13 mouse cellular contexts compared by ENCODE assay signal in the genomic region with DNA sequence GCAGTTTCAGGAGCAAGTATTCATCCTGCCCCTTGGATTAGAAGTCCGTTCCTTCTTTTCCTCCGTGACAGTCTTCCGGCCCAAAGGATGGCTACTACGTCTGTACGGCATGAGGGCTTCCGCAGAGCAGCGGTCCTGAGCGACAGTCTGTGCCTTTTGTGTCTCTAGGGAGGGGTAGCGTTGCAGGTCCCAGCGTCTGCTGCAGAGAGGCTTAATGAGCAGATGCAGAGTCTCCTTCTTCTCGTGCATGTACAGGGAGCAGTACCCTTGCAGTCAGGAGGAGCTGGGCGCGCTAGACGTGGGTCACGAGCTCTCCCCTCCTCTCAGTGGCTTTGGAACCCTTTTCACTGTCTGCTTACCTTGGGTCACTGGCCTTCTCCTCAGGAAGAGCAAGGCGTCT.
DNase-seq lines count a peak whose midpoint lies in the region; ATAC-seq lines count a peak whose summit lies in the region.
"Had no signal": no experiment of that assay in that cellular context is flagged by ENCODE, and none has a peak within 500 bp of the region (broad histone marks: within the 10 kb centered on the region; RNA-seq: fewer than 3 reads in every experiment).

No protein-coding gene starts in this region.

- H3K27me3 ChIP-seq in forebrain, embryonic 13.5 days: no peaks in the 10 kb centered on the region
- H3K27me3 ChIP-seq in limb, embryonic 11.5 days (ENCODE audit: control insufficient read depth, insufficient read depth, low read length): no peaks in the 10 kb centered on the region
- H3K27me3 ChIP-seq in neural tube, embryonic 15.5 days (replicated peaks): no peaks in the 10 kb centered on the region

- peaks cover 38% of the 10 kb centered on the region for H3K4me1 ChIP-seq in forebrain, embryonic 13.5 days
- H3K4me1 ChIP-seq in limb, embryonic 11.5 days (ENCODE audit: control insufficient read depth, insufficient read depth, low read length): peaks cover 16% of the 10 kb centered on the region; the same call in 1 of the 2 replicates
- peaks cover 12% of the 10 kb centered on the region for H3K4me1 ChIP-seq in neural tube, embryonic 15.5 days

- H3K9ac ChIP-seq in forebrain, embryonic 13.5 days: peak overlapping the region; percentile 48
- no peak overlapping the region for H3K9ac ChIP-seq in limb, embryonic 11.5 days (ENCODE audit: low read length)
- H3K9ac ChIP-seq in neural tube, embryonic 15.5 days (replicated peaks): no peak overlapping the region

- WGBS in forebrain, embryonic 13.5 days: 29% methylated on average over 16 of the region's 16 CpGs
- 56% methylated on average over 16 of the region's 16 CpGs for WGBS in limb, embryonic 11.5 days
- whole genome bisulfite sequencing in neural tube, embryonic 15.5 days: 57% methylated on average over 16 of the region's 16 CpGs

- DNase-seq in frontal cortex, postnatal 14 days (ENCODE audit: low spot score in 2 of 2): no peak
- DNase-seq in limb, embryonic 11.5 days (ENCODE audit: low spot score): no peak
- no peak for DNase-seq in right cerebral cortex, postnatal 10 days (ENCODE audit: low spot score in 2 of 2)
- DNase-seq in thymus, postnatal 0 days (ENCODE audit: low spot score): no peak
- no peak for DNase-seq in kidney, adult 18-20 months
- DNase-seq: adrenal gland, adult 8-10 months; cerebellum, adult 2 months; liver; thymus, adult 2 months had no signal

- peak; percentile 69 for ATAC-seq in frontal cortex, adult (ENCODE audit: low TSS enrichment)
- ATAC-seq in forebrain, embryonic 13.5 days: peak; percentile 60; the same call in 1 of the 2 replicates
- ATAC-seq in limb, embryonic 11.5 days (ENCODE audit: insufficient number of reproducible peaks, low FRiP score, low TSS enrichment, low read depth): 0 out of 2 replicates have a peak, but pooled peaks have one; percentile 33
- 0 out of 2 replicates have a peak, but pooled peaks have one; percentile 39 for ATAC-seq in neural tube, embryonic 15.5 days (ENCODE audit: low FRiP score)
- ATAC-seq: inflammation-experienced regulatory T-cells, adult 6 months had no signal

- H3K4me2 ChIP-seq in forebrain, embryonic 13.5 days: peak overlapping the region; percentile 47
- H3K4me2 ChIP-seq in limb, embryonic 11.5 days (ENCODE audit: low read depth, severe bottlenecking): no peak overlapping the region
- H3K4me2 ChIP-seq in neural tube, embryonic 15.5 days: no peak overlapping the region; the same call in 1 of the 2 replicates

- no peaks in the 10 kb centered on the region for H3K36me3 ChIP-seq in forebrain, embryonic 13.5 days (ENCODE audit: poor library complexity, severe bottlenecking)
- H3K36me3 ChIP-seq in limb, embryonic 11.5 days (ENCODE audit: control insufficient read depth, insufficient read depth, low read length): no peaks in the 10 kb centered on the region
- no peaks in the 10 kb centered on the region for H3K36me3 ChIP-seq in neural tube, embryonic 15.5 days

- H3K4me3 ChIP-seq in forebrain, embryonic 13.5 days: peak overlapping the region; percentile 3; the same call in 1 of the 2 replicates
- H3K4me3 ChIP-seq in limb, embryonic 11.5 days (ENCODE audit: low read depth, low read length): no peak overlapping the region
- H3K4me3 ChIP-seq in neural tube, embryonic 15.5 days (replicated peaks): no peak overlapping the region

- H3K9me3 ChIP-seq in forebrain, embryonic 13.5 days (replicated peaks): no peaks in the 10 kb centered on the region
- no peaks in the 10 kb centered on the region for H3K9me3 ChIP-seq in limb, embryonic 11.5 days (ENCODE audit: control insufficient read depth, low read length)
- H3K9me3 ChIP-seq in neural tube, embryonic 15.5 days (replicated peaks): no peaks in the 10 kb centered on the region

- no peak overlapping the region for H3K27ac ChIP-seq in forebrain, embryonic 13.5 days
- no peak overlapping the region for H3K27ac ChIP-seq in limb, embryonic 11.5 days (replicated peaks; ENCODE audit: low read depth, low read length)
- H3K27ac ChIP-seq in neural tube, embryonic 15.5 days (replicated peaks): no peak overlapping the region
